Mouse (Mus musculus) hindbrain, embryonic 16.5 days (tissue): ENCODE data around the gene 4930453N24Rik. TPM values are rescaled to one million over a fixed set of nuclear protein-coding genes. Genes with fewer than 3 reads are reported as not detected.

ENCODE experiments used
- ATAC-seq: fragments of 200-750 bp; cut with Nextera tagmentation; 2 replicates; pipeline ENCODE4 v1.8.0; 2017; ENCODE audit warnings: moderate TSS enrichment, moderate library complexity
- H3K27ac ChIP-seq: fragments of 300-500 bp; sonication (generic); 2 replicates; pipeline ENCODE4 v1.5.1; 2014; ENCODE audit warnings: low read depth, mild to moderate bottlenecking, control low read depth, low read length, moderate library complexity
- H3K27me3 ChIP-seq: fragments of 300-500 bp; sonication (generic); replicated peaks from 2 replicates; pipeline ENCODE4 v1.6.1; 2014; ENCODE audit warnings: low read length; ENCODE audit not compliant: control insufficient read depth, insufficient read depth
- H3K36me3 ChIP-seq: fragments of 300-500 bp; sonication (generic); 2 replicates; pipeline ENCODE4 v1.6.1; 2014; ENCODE audit warnings: mild to moderate bottlenecking, low read length, moderate library complexity, mixed read lengths; ENCODE audit not compliant: control insufficient read depth, insufficient read depth
- H3K4me1 ChIP-seq: fragments of 300-500 bp; sonication (generic); 2 replicates; pipeline ENCODE4 v1.6.1; 2014; ENCODE audit warnings: low read depth, low read length; ENCODE audit not compliant: control insufficient read depth, insufficient read depth
- H3K4me2 ChIP-seq: fragments of 300-500 bp; sonication (generic); 2 replicates; pipeline ENCODE4 v1.6.1; 2014; ENCODE audit warnings: mild to moderate bottlenecking, low read length, control low read depth, moderate library complexity
- H3K4me3 ChIP-seq: fragments of 300-500 bp; sonication (generic); 2 replicates; pipeline ENCODE4 v1.5.1; 2014; ENCODE audit warnings: mild to moderate bottlenecking, low read length, control low read depth, moderate library complexity
- H3K9ac ChIP-seq: fragments of 300-500 bp; sonication (generic); 2 replicates; pipeline ENCODE4 v1.6.1; 2014; ENCODE audit warnings: low read depth, mild to moderate bottlenecking, control low read depth, low read length, moderate library complexity
- H3K9me3 ChIP-seq: fragments of 300-500 bp; sonication (generic); 2 replicates; pipeline ENCODE4 v1.6.1; 2014; ENCODE audit warnings: mild to moderate bottlenecking, low read length, moderate library complexity; ENCODE audit not compliant: control insufficient read depth
- WGBS: fragments of 180-500 bp; shearing (Covaris S2); extraction: QIAGEN DNeasy Blood & Tissue Kit; methylation state at CpG from one replicate; pipeline ENCODE4 v1.1.7; 2014; 5-methylcytosine and 5-hydroxymethylcytosine counted together
- polyA plus RNA-seq: library from polyadenylated mRNA; unstranded; fragments of >200 nt; fragmentation: Nextera tagmentation; extraction: Ambion mirVana; gene quantifications from 2 replicates; pipeline ENCODE4 v1.2.1, GENCODE M21; 2015

Gene 4930453N24Rik
- polyA plus RNA-seq: 14.0 and 14.8 TPM in 2 replicates

- 2% methylated on average over 71 of the region's 72 CpGs for WGBS
- ATAC-seq: peak; percentile 98
- peak within 1 kb of the TSS; percentile 63 for H3K4me2 ChIP-seq
- H3K27me3 ChIP-seq: no peaks in the 10 kb centered on the region
- H3K36me3 ChIP-seq: 0 out of 2 replicates have a peak, but pooled peaks cover 2% of the 10 kb centered on the region
- peak within 1 kb of the TSS; percentile 93 for H3K4me3 ChIP-seq
- H3K27ac ChIP-seq: peak within 1 kb of the TSS; percentile 87
- no peaks in the 10 kb centered on the region for H3K9me3 ChIP-seq
- H3K4me1 ChIP-seq: peaks cover 7% of the 10 kb centered on the region
- peak within 1 kb of the TSS; percentile 93 for H3K9ac ChIP-seq
These were observed at the start of gene 4930453N24Rik for GRCm38 (mm10) chr16:64770521-64771430. 4930453N24Rik (minus strand) TSS chr16:64771161.

GRCm38 (mm10) chr16:64817094-64817765 is 46.3 kb upstream of the 4930453N24Rik start:
- peaks cover 5% of the 10 kb centered on the region; the same call in 1 of the 2 replicates for H3K36me3 ChIP-seq
- H3K4me3 ChIP-seq: no peak overlapping the region
- H3K27me3 ChIP-seq: no peaks in the 10 kb centered on the region
- no peak overlapping the region for H3K4me2 ChIP-seq
- no peak overlapping the region for H3K27ac ChIP-seq
- no peak for ATAC-seq
- H3K9me3 ChIP-seq: no peaks in the 10 kb centered on the region
- no peak overlapping the region for H3K9ac ChIP-seq
- 100% methylated on average over 3 of the region's 3 CpGs for whole genome bisulfite sequencing
- H3K4me1 ChIP-seq: no peaks in the 10 kb centered on the region

GRCm38 (mm10) chr16:64803041-64803440 is 32.1 kb upstream of the 4930453N24Rik start:
- Histone ChIP-seq H3K4me2 (no peak overlapping the region), H3K36me3 (no peaks in the 10 kb centered on the region), H3K9me3 (no peaks in the 10 kb centered on the region), H3K9ac (no peak overlapping the region), H3K4me1 (no peaks in the 10 kb centered on the region), H3K27ac (no peak overlapping the region), H3K27me3 (no peaks in the 10 kb centered on the region), H3K4me3 (no peak overlapping the region)
- WGBS: 91% methylated on average over 3 of the region's 3 CpGs
- ATAC-seq: no peak

- H3K27me3 ChIP-seq: no peaks in the 10 kb centered on the region
- no peak overlapping the region for H3K4me3 ChIP-seq
- H3K9ac ChIP-seq: no peak overlapping the region
- H3K4me2 ChIP-seq: no peak overlapping the region
- ATAC-seq: no peak
- no peak overlapping the region for H3K27ac ChIP-seq
- no peaks in the 10 kb centered on the region for H3K9me3 ChIP-seq
- H3K4me1 ChIP-seq: no peaks in the 10 kb centered on the region
- H3K36me3 ChIP-seq: no peaks in the 10 kb centered on the region
These were observed 30.7 kb upstream of the 4930453N24Rik start for GRCm38 (mm10) chr16:64801638-64802037.

GRCm38 (mm10) chr16:64800393-64800792 is 29.4 kb upstream of the 4930453N24Rik start:
- no peak for ATAC-seq
- Histone ChIP-seq H3K27me3 (no peaks in the 10 kb centered on the region), H3K36me3 (no peaks in the 10 kb centered on the region), H3K4me2 (no peak overlapping the region), H3K9ac (no peak overlapping the region), H3K27ac (no peak overlapping the region), H3K4me3 (no peak overlapping the region), H3K4me1 (no peaks in the 10 kb centered on the region), H3K9me3 (no peaks in the 10 kb centered on the region)
- 93% methylated on average over 5 of the region's 5 CpGs for whole genome bisulfite sequencing

- no peak overlapping the region for H3K4me2 ChIP-seq
These were observed 23.8 kb upstream of the 4930453N24Rik start for GRCm38 (mm10) chr16:64794802-64795201.

GRCm38 (mm10) chr16:64789706-64790105 is 18.7 kb upstream of the 4930453N24Rik start:
- no peaks in the 10 kb centered on the region for H3K4me1 ChIP-seq
- no peaks in the 10 kb centered on the region for H3K9me3 ChIP-seq

More at GRCm38 (mm10) chr16:64794802-64795201, 23.8 kb upstream of the 4930453N24Rik start:
- no peak for ATAC-seq
- Histone ChIP-seq H3K9ac (no peak overlapping the region), H3K27me3 (no peaks in the 10 kb centered on the region), H3K4me1 (no peaks in the 10 kb centered on the region), H3K9me3 (no peaks in the 10 kb centered on the region), H3K4me3 (no peak overlapping the region), H3K36me3 (no peaks in the 10 kb centered on the region), H3K27ac (no peak overlapping the region)
- WGBS: 93% methylated on average over 2 of the region's 2 CpGs

GRCm38 (mm10) chr16:64775516-64775915 is 4.6 kb upstream of the 4930453N24Rik start:
- 90% methylated on average over 1 of the region's 1 CpGs for WGBS
- ATAC-seq: no peak
- no peak overlapping the region for H3K4me2 ChIP-seq
- no peaks in the 10 kb centered on the region for H3K27me3 ChIP-seq
- H3K27ac ChIP-seq: no peak overlapping the region
- H3K9me3 ChIP-seq: 0 out of 2 replicates have a peak, but pooled peaks cover 2% of the 10 kb centered on the region
- no peaks in the 10 kb centered on the region; the same call in 1 of the 2 replicates for H3K4me1 ChIP-seq
- no peak overlapping the region for H3K4me3 ChIP-seq
- H3K36me3 ChIP-seq: peaks cover 3% of the 10 kb centered on the region; the same call in 1 of the 2 replicates
- no peak overlapping the region for H3K9ac ChIP-seq

More at GRCm38 (mm10) chr16:64789706-64790105, 18.7 kb upstream of the 4930453N24Rik start:
- Histone ChIP-seq H3K36me3 (peaks cover under 1% of the 10 kb centered on the region; the same call in 1 of the 2 replicates), H3K4me3 (no peak overlapping the region), H3K27ac (no peak overlapping the region), H3K9ac (no peak overlapping the region), H3K4me2 (no peak overlapping the region), H3K27me3 (no peaks in the 10 kb centered on the region)
- no peak for ATAC-seq
- WGBS: 92% methylated on average over 3 of the region's 3 CpGs

- H3K27ac ChIP-seq: peak overlapping the region; percentile 87
- 74% methylated on average over 2 of the region's 2 CpGs for WGBS
- no peaks in the 10 kb centered on the region for H3K9me3 ChIP-seq
- ATAC-seq: no peak; the same call in 1 of the 2 replicates
- no peak overlapping the region for H3K9ac ChIP-seq
- H3K4me1 ChIP-seq: peaks cover 7% of the 10 kb centered on the region
- no peaks in the 10 kb centered on the region for H3K27me3 ChIP-seq
- H3K36me3 ChIP-seq: no peaks in the 10 kb centered on the region
- peak overlapping the region; percentile 93 for H3K4me3 ChIP-seq
- peak overlapping the region; percentile 55 for H3K4me2 ChIP-seq
These were observed 464 bp upstream of the 4930453N24Rik start for GRCm38 (mm10) chr16:64771431-64771818.
